Mouse (Mus musculus) intestine, postnatal 0 days (tissue): ENCODE results near the gene Ergic2. TPM values are rescaled to one million over a fixed set of nuclear protein-coding genes. Genes with fewer than 3 reads are reported as not detected.

Source experiments
- ATAC-seq: fragments of 200-750 bp; cut with Nextera tagmentation; 2 replicates; pipeline ENCODE4 v1.8.0; 2017; ENCODE audit warnings: mild to moderate bottlenecking, moderate TSS enrichment, moderate library complexity
- H3K27ac ChIP-seq: fragments of 300-500 bp; sonication (generic); 2 replicates; pipeline ENCODE4 v1.5.1; 2014; ENCODE audit warnings: mild to moderate bottlenecking, low read depth, low read length, moderate library complexity
- H3K27me3 ChIP-seq: fragments of 300-500 bp; sonication (generic); replicated peaks from 2 replicates; pipeline ENCODE4 v1.6.1; 2014; ENCODE audit warnings: low read length, mixed read lengths; ENCODE audit not compliant: control insufficient read depth, insufficient read depth
- H3K36me3 ChIP-seq: fragments of 300-500 bp; sonication (generic); 2 replicates; pipeline ENCODE4 v1.6.1; 2014; ENCODE audit warnings: mild to moderate bottlenecking, moderate library complexity; ENCODE audit not compliant: control insufficient read depth, insufficient read depth
- H3K4me1 ChIP-seq: fragments of 300-500 bp; sonication (generic); replicated peaks from 2 replicates; pipeline ENCODE4 v1.6.1; 2014; ENCODE audit warnings: antibody characterized with exemption, low read length, mixed read lengths; ENCODE audit not compliant: control insufficient read depth, insufficient read depth
- H3K4me2 ChIP-seq: fragments of 300-500 bp; sonication (generic); replicated peaks from 2 replicates; pipeline ENCODE4 v1.6.1; 2014; ENCODE audit warnings: low read depth, mild to moderate bottlenecking, moderate library complexity
- H3K4me3 ChIP-seq: fragments of 300-500 bp; sonication (generic); 2 replicates; pipeline ENCODE4 v1.5.1; 2014; ENCODE audit warnings: low read depth, low read length
- H3K9ac ChIP-seq: fragments of 300-500 bp; sonication (generic); 2 replicates; pipeline ENCODE4 v1.6.1; 2014; ENCODE audit warnings: mild to moderate bottlenecking, low read depth, low read length
- H3K9me3 ChIP-seq: fragments of 300-500 bp; sonication (generic); 2 replicates; pipeline ENCODE4 v1.6.1; 2016; ENCODE audit warnings: mixed run types; ENCODE audit not compliant: control insufficient read depth
- CTCF ChIP-seq: sonication (generic); IDR thresholded peaks from 2 replicates; pipeline ENCODE4 v1.5.1; 2016; ENCODE audit warnings: low read depth, mild to moderate bottlenecking, control low read depth, antibody characterized with exemption, moderate library complexity
- WGBS: fragments of 180-500 bp; shearing (Covaris S2); extraction: QIAGEN DNeasy Blood & Tissue Kit; methylation state at CpG from one replicate; pipeline ENCODE4 v1.1.7; 2014; 5-methylcytosine and 5-hydroxymethylcytosine counted together
- polyA plus RNA-seq: library from polyadenylated mRNA; unstranded; fragments of >200 nt; fragmentation: Nextera tagmentation; extraction: Ambion mirVana; gene quantifications from 2 replicates; pipeline ENCODE4 v1.2.1, GENCODE M21; 2015

Gene Ergic2
- polyA plus RNA-seq, 1 experiment from 2014 or later, result 198 TPM

- no peak for TF ChIP-seq CTCF
- WGBS, result 96% methylated on average over 1 of the region's 1 CpGs
Measured at GRCm38 (mm10) chr6:148142421-148142820, 69.8 kb downstream of the Ergic2 start.

GRCm38 (mm10) chr6:148141874-148142273 is 70.3 kb downstream of the Ergic2 start:
- Histone ChIP-seq H3K9ac (no peak overlapping the region), H3K9me3 (no peaks in the 10 kb centered on the region), H3K4me3 (no peak overlapping the region), H3K4me1 (no peaks in the 10 kb centered on the region), H3K4me2 (no peak overlapping the region), H3K27me3 (no peaks in the 10 kb centered on the region), H3K36me3 (no peaks in the 10 kb centered on the region), H3K27ac (no peak overlapping the region)
- no peak for ATAC-seq
- 87% methylated on average over 5 of the region's 5 CpGs for WGBS
- TF ChIP-seq CTCF, result peak; percentile 34

More at GRCm38 (mm10) chr6:148142421-148142820, 69.8 kb downstream of the Ergic2 start:
- no peak overlapping the region for H3K4me2 ChIP-seq
- H3K27ac ChIP-seq, result no peak overlapping the region
- no peaks in the 10 kb centered on the region for H3K9me3 ChIP-seq
- no peaks in the 10 kb centered on the region for H3K36me3 ChIP-seq
- H3K4me3 ChIP-seq, result no peak overlapping the region
- no peak overlapping the region for H3K9ac ChIP-seq
- no peaks in the 10 kb centered on the region for H3K27me3 ChIP-seq
- no peak for ATAC-seq
- no peaks in the 10 kb centered on the region for H3K4me1 ChIP-seq

GRCm38 (mm10) chr6:148139288-148139995 is 72.7 kb downstream of the Ergic2 start:
- TF ChIP-seq CTCF, result no peak
- no peak overlapping the region for H3K4me3 ChIP-seq
- H3K27me3 ChIP-seq, result no peaks in the 10 kb centered on the region
- no peaks in the 10 kb centered on the region for H3K9me3 ChIP-seq
- no peaks in the 10 kb centered on the region for H3K4me1 ChIP-seq
- H3K4me2 ChIP-seq, result no peak overlapping the region
- no peaks in the 10 kb centered on the region for H3K36me3 ChIP-seq
- no peak overlapping the region for H3K9ac ChIP-seq
- WGBS, result 88% methylated on average over 6 of the region's 6 CpGs
- H3K27ac ChIP-seq, result no peak overlapping the region
- no peak for ATAC-seq

DNA sequence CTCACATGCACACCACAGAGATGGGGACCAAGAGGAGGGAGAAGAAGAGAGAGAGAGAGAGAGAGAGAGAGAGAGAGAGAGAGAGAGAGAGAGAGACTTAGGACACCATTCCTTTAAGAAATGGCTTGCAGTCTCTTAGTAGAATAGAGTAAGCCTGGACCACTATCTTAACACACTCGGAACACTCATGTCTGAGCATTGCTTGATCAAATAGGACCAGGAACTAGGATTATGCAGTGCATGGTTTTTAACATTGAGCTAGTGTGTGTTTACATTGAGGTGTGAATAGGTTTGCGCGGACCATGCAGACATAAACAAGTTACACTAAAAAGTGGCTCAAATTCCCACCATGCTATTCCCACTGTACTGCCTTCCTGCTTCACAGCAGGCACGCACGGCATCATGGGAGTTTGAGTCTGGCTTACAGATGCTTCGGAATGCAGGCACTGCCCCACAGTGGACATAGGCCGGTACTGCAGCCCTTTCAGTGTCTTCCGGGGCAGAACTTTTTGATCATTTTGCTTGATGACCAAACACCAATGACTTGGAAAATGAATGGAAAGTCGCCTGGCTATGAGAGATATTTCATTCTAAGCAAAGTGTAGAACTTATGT is 76.3 kb downstream of the Ergic2 start:
- Histone ChIP-seq H3K27me3 (no peaks in the 10 kb centered on the region), H3K4me3 (no peak overlapping the region), H3K36me3 (no peaks in the 10 kb centered on the region), H3K4me1 (no peaks in the 10 kb centered on the region), H3K9ac (no peak overlapping the region), H3K9me3 (no peaks in the 10 kb centered on the region), H3K4me2 (no peak overlapping the region), H3K27ac (no peak overlapping the region)
- TF ChIP-seq CTCF, result peak; percentile 96
- WGBS, result 30% methylated on average over 9 of the region's 9 CpGs
- ATAC-seq, result peak; percentile 61; the same call in 1 of the 2 replicates

DNA sequence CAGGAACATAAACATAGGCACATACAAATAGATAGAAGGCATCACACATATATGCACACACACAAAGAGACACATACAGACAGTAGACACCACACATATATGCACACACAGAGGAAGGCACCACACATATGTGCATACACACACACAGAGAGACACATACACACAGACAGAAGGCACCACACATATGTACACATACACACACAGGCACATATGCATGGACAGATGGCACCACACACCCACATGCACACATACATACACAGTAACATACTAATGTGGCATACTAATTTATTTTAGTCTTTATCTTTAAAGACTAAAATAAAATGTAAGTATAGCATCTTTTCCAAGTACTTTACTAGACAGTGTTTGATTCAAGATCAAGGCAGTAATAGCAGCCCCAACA is 78.6 kb downstream of the Ergic2 start:
- Histone ChIP-seq H3K27ac (no peak overlapping the region), H3K4me1 (no peaks in the 10 kb centered on the region), H3K4me2 (no peak overlapping the region), H3K9ac (no peak overlapping the region), H3K4me3 (no peak overlapping the region), H3K27me3 (no peaks in the 10 kb centered on the region), H3K9me3 (no peaks in the 10 kb centered on the region), H3K36me3 (no peaks in the 10 kb centered on the region)
- no peak for ATAC-seq
- TF ChIP-seq CTCF, result no peak

GRCm38 (mm10) chr6:148132314-148132713 is 79.9 kb downstream of the Ergic2 start:
- no peak for ATAC-seq
- no peaks in the 10 kb centered on the region for H3K9me3 ChIP-seq
- H3K4me3 ChIP-seq, result no peak overlapping the region
- no peaks in the 10 kb centered on the region for H3K4me1 ChIP-seq
- WGBS, result 75% methylated on average over 10 of the region's 10 CpGs
- no peak overlapping the region for H3K27ac ChIP-seq
- H3K36me3 ChIP-seq, result no peaks in the 10 kb centered on the region
- H3K4me2 ChIP-seq, result no peak overlapping the region
- H3K27me3 ChIP-seq, result no peaks in the 10 kb centered on the region
- H3K9ac ChIP-seq, result no peak overlapping the region
- no peak for TF ChIP-seq CTCF

Other genes with a start within 250 kb of the Ergic2 start
- 8.7 and 9.2 TPM in 2 replicates for gene Far2, start 165.1 kb downstream of the Ergic2 start, polyA plus RNA-seq
- 0.81 and 0.88 TPM in 2 replicates for gene Tmtc1, start 232.0 kb upstream of the Ergic2 start, polyA plus RNA-seq